Mouse (Mus musculus) gastrocnemius, postnatal 10 days (tissue): Measurements from ENCODE around the gene 1810055G02Rik. TPM values are rescaled to one million over a fixed set of nuclear protein-coding genes. Genes with fewer than 3 reads are reported as not detected.

ENCODE experiments used
- DNase-seq: peaks from one replicate; pipeline ENCODE4 v3.0.0; 2021; ENCODE audit warnings: mixed read lengths
- total RNA-seq, 2 experiments: library from RNA; stranded (reverse); gene quantifications; 2 replicates each; pipeline ENCODE4 v1.2.3; 2021

1810055G02Rik gene
- total RNA-seq, 2 experiments from 2014 or later: 19.5 to 26.6 TPM

- DNase-seq: no peak
Observed at GRCm38 (mm10) chr19:3742716-3743115, 34.6 kb downstream of the 1810055G02Rik start.

GRCm38 (mm10) chr19:3743362-3743761, 35.3 kb downstream of the 1810055G02Rik start:
- no peak for DNase-seq

GRCm38 (mm10) chr19:3743851-3744512, 35.9 kb downstream of the 1810055G02Rik start:
- peak; percentile 26 for DNase-seq

GRCm38 (mm10) chr19:3752621-3753239, 44.6 kb downstream of the 1810055G02Rik start:
- no peak for DNase-seq

- no peak for DNase-seq
Observed at GRCm38 (mm10) chr19:3753240-3753633, 45.1 kb downstream of the 1810055G02Rik start.

- DNase-seq: no peak
Observed at GRCm38 (mm10) chr19:3753738-3754137, 45.6 kb downstream of the 1810055G02Rik start.

- no peak for DNase-seq
Observed at GRCm38 (mm10) chr19:3757861-3758260, 49.8 kb downstream of the 1810055G02Rik start.

- no peak for DNase-seq
Observed at GRCm38 (mm10) chr19:3765221-3765820, 57.2 kb downstream of the 1810055G02Rik start.

- DNase-seq: no peak
Observed at GRCm38 (mm10) chr19:3766378-3766777, 58.3 kb downstream of the 1810055G02Rik start.

GRCm38 (mm10) chr19:3767276-3767780, 59.2 kb downstream of the 1810055G02Rik start, which contains the start of gene Kmt5b:
Gene Kmt5b (plus strand): TSS chr19:3767421.
- DNase-seq: no peak

Other genes starting within 250 kb of the 1810055G02Rik start
- 10 to 100 TPM; 58.2 to 68.7 TPM for gene Ppp6r3, start 132.5 kb upstream of the 1810055G02Rik start, total RNA-seq
- 10 to 100 TPM; 40.7 to 44.1 TPM for gene Lrp5, start 21.7 kb upstream of the 1810055G02Rik start, total RNA-seq
- gene Kmt5b, start 59.1 kb downstream of the 1810055G02Rik start, total RNA-seq: 10 to 100 TPM; 25.0 to 32.5 TPM
- gene Chka, start 143.5 kb downstream of the 1810055G02Rik start, total RNA-seq: 1 to 10 TPM; 6.0 to 7.0 TPM
- 10 to 100 TPM; 13.6 to 31.1 TPM for gene Tcirg1, start 198.8 kb downstream of the 1810055G02Rik start, total RNA-seq
- gene Ndufs8, start 204.5 kb downstream of the 1810055G02Rik start, total RNA-seq: 100 to 1,000 TPM; 181 to 205 TPM
- 1 to 10 TPM; 4.2 to 5.7 TPM for gene Aldh3b1, start 221.5 kb downstream of the 1810055G02Rik start, total RNA-seq
- gene Unc93b1, start 226.9 kb downstream of the 1810055G02Rik start, total RNA-seq: 10 to 100 TPM; 19.6 to 20.1 TPM